Mouse (Mus musculus) ES-Bruce4 (cell line): ENCODE data around the gene Rfx5.

Source experiments
- CTCF ChIP-seq: IDR thresholded peaks from one replicate; pipeline ENCODE4 v1.8.1; 2011; ENCODE audit warnings: low read depth, low read length
- EP300 ChIP-seq: IDR thresholded peaks from 2 replicates; pipeline ENCODE4 v1.6.1; 2011; ENCODE audit warnings: low read depth, low read length; ENCODE audit not compliant: insufficient read depth
- POLR2A ChIP-seq: IDR thresholded peaks from one replicate; pipeline ENCODE4 v1.8.1; 2011; ENCODE audit warnings: low read length; ENCODE audit not compliant: insufficient read depth

DNA sequence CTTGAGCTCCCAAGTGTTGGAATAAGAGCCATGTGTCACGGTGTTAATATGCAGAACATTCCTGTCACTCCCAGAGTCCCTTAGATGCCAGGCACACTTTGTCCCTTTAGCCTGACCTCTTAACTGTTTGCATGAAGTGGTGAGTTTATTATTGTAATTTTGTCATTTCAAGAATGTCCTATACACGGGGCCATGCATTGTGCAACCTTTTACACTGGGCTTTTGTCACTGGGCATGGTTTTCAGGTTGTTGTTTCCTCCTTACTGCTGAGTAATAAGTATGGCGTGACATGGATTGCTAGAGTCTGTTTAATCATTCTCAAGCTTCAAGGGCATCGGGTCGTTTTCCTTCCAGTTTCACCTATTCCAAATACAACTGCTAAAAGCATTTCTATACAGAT, 40.1 kb upstream of the Rfx5 start:
- TF ChIP-seq CTCF (no peak), POLR2A (no peak), EP300 (no peak)
